Mouse (Mus musculus): ENCODE results near the gene Myod1.
A peak's percentile ranks its signal among the peaks of the same experiment; 100 is the strongest.

Myod1 gene

DNA sequence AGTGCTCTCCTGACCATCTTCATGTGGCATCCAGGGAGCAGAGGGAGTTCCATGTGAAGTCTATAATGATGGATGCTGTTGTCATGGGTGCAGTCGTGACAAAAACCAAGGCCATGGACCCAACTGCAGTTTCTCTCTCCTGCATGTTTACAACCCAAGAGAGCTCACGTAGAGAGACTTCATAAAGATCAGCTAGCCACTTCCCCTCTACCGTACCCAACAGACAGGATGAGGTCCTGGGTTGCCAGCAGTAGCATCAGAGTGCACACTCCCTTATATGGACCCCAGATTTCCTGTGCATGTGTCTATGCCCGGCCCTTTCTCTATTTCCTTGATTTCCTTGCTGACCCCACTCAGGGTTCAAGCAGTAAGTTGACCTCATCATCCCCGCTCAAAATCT, 15.4 kb downstream of the Myod1 start:
- DNase-seq (ENCODE audit: low spot score in 2 of 2), result peak in 1 of 2 experiments; percentile 24

DNA sequence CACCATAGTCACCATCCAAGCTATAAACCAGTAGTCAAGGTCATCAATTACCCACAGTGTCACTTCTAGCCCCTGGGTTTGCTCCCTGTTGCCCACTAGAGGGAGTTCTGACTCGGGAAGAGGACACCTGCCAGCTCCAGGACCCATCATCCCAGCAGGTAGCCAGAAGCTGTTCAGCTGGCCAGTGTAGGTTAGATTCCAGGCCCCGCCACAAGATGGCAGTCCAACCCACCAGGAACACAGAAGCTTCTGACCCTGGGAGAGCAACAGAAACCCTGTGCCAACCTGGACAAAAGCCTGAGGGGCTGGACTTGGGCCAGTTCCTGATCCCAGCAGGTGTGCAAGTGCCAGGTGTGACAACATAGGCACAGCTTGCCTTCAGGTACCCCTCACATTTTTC, 16.8 kb downstream of the Myod1 start:
- peak; percentile 61 to 80 for DNase-seq (ENCODE audit: low spot score in 2 of 2)

DNA sequence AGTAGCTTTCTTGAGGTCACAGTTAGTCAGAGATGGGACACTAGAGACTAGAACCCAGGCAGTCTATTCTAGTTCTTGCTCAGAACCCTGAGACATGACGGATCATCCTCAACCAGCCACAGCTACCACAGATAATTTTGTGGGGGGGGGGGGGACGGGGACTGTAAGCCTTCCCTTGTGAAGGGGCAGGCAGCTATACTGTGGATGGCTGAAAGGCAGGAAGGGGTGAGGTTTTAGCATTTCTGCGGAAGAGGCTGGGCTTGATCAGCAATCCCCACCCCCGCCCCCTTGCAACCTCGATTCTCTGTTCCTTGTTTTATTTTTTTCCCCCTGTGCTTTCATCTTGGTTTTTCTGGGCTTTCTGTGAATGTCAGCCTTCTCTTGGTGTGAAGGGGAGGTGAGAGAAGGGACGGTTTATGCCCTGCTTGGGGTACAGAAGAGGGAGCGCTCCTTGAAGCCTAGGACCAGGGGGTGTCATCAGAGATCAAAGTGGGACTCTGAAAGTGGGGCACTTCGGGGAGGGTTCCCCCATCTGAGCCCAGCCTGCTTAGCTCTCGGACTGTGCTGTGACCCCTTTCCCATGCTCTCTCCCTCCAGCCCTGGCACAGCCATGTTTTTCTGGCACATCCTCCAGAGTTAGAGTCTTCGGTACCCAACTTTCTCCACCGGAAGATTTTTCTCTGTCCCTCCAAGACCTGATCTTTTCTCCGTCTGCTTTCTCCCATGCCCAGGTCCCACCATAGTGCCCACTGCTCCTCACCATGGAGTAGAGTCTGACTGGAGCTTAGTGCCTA, 17.6 kb downstream of the Myod1 start:
- no peak for DNase-seq (ENCODE audit: low spot score in 2 of 2)

DNA sequence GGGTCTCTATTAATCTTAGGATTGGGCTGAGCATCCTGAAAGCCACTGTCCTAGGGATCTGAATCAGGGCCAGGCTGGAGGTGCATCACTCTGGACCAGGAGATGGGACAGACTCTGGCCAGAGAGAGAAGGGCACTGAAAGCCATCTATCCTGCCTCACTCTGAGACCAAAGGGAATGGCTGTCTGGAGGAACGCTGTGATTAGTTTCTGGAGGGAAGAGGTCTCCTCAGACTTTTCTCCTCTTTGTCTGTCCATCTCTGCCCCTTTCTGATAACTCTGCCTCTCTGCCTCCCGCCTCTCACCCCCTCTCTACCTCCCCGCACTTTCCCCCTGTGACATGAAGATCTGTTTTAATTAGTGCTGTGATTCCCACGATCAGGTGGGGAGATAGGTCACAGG, 18.7 kb downstream of the Myod1 start:
- DNase-seq (ENCODE audit: low spot score in 2 of 2), result no peak

DNA sequence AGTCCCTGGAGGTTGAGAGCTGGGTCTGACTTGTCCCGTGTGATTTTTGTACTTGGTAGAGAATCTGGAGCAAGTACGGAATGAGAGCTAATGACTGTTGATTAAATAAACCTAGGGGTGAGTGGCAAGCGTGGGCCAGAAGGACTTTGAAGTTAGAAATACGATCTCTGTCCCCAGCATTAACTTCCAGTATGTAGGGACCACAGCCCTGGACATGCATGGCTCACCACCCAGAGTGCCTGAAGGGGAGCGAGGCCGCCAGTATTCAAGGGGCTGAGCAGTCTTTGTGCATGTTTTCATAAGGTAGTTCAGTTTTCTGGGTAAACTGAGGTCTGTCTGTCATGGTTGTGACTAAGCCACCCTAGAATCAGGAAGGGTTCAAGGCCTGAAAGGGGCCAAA, 19.3 kb downstream of the Myod1 start:
- DNase-seq (ENCODE audit: low spot score in 2 of 2), result no peak

DNA sequence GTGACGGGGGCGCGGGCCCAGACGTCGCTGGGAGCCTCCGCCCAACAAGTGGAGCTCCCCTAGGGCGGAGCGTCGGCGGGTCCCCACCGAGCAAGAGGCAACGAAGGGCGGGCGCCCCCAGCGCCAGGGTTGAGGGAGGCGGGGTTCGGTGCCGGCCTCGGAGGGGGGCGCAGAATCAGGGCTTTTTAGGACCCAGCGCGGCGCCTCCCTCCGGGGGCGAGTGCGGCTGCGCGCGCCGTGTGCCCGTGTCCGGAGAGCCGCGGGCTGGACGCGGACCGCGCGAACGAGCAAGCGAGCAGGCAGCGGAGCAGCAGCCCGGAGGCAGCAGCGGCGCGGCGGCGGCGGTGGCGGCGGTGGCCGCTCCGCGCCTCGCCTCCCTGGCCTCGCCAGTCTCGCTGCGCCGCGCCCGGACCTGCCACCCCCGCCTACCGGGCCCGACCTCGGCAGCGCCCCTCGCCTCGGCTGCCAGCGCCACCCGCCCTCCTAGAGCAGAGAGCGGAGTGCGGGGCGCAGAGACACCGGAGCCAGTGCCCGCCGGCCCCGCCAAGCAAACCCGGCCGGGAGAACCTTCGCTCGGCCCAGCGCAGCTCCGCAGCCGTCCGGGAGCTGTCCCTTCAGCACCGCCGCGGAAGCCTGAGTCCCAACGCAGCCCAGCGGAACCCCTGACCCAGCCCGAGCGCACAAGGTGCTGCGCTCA, 20.1 kb downstream of the Myod1 start, which contains the start of gene Kcnc1:
Gene Kcnc1, plus strand, starts transcription at position 267 of the 697 bp plus-strand sequence.
- peak; percentile 60 to 81 for DNase-seq (ENCODE audit: low spot score in 2 of 2)

DNA sequence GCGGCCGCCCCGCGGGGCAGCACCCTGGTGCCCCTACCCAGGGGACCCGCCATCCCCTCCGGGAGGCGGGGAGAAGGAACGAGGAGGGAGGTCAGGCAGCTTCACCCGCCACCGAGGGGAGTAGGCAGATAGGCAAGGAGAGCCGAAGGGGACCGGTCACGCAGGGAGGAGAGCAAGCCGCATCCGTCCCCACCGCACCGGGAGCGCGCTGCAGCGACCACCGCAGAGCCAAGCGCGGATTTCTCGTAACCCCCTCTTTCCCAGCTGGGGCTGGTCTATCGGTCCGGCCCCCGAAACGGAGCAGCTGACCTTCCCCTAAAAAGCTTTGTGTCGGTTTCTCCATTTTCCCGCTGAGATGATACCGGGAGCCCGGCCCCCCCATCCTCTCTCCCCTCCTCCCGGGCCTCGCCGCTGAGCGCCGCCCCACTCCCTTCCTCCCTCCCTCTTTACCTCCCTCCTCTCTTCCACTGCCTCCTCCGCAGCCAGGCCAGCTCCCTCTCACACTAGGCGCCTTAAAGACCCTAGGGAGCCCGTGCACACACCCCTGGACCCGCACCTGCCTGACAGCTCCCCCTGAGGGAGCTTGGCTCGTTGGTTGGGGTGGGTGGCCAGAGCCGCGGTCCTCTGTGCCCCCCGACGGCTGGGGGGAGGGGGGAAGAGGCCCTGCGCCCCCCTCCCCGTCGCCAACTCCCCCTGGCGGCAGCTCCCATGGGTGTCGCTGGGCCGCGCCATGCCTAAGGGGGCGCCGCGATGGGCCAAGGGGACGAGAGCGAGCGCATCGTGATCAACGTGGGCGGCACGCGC, 20.9 kb downstream of the Myod1 start:
- DNase-seq (ENCODE audit: low spot score in 2 of 2), result peak in 1 of 2 experiments; percentile 29

DNA sequence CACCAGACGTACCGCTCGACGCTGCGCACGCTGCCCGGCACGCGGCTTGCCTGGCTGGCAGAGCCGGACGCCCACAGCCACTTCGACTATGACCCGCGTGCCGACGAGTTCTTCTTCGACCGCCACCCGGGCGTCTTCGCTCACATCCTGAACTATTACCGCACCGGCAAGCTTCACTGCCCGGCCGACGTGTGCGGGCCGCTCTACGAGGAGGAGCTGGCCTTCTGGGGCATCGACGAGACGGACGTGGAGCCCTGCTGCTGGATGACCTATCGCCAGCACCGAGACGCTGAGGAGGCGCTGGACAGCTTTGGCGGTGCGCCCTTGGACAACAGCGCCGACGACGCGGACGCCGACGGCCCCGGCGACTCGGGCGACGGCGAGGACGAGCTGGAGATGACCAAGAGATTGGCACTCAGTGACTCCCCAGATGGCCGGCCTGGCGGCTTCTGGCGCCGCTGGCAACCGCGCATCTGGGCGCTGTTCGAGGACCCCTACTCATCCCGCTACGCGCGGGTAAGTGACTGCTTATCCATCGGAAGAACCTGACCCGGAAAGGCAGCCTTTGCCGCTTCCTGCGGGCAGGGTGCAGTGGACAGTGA, 21.6 kb downstream of the Myod1 start:
- DNase-seq (ENCODE audit: low spot score in 2 of 2), result no peak

DNA sequence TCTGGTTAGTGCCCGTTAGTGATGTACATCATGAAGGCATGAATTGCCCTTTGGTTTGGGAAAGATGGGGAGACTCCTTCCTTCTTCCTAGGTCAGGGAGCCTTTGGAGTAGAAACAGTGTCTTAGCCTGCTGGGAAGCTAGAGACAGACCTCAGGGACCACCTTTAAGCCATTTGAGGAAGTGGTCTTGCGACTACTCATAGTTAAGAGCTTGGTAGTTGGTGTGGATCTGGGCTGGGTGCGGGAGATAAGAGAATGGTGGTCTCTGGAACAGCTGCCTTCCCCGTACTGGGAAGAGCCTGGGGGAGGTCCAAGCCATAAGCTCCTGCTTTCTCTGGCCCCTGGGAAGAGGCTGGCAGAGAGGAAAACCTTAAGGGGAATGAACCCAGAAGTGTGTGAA, 22.3 kb downstream of the Myod1 start:
- no peak for DNase-seq (ENCODE audit: low spot score in 2 of 2)

DNA sequence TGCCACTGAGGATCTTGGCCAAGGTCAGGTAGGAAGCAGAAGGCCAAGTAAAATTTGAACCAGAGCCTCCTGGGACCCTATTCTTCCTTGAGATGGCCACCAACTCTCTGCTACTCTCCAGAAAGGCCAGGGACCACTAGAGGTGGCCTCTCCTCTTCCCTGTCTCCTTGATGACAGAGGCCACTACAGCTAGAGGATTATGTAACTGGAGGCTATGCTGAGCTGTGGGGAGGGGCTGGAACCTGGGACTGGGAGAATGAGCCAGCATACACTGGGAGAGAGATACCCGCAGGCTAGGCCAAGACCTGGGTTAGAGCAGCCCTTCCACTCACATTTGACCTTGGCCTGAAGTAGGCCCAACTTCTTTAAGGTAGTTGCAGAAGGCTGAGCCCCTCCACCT, 23.4 kb downstream of the Myod1 start:
- DNase-seq (ENCODE audit: low spot score in 2 of 2), result no peak

DNA sequence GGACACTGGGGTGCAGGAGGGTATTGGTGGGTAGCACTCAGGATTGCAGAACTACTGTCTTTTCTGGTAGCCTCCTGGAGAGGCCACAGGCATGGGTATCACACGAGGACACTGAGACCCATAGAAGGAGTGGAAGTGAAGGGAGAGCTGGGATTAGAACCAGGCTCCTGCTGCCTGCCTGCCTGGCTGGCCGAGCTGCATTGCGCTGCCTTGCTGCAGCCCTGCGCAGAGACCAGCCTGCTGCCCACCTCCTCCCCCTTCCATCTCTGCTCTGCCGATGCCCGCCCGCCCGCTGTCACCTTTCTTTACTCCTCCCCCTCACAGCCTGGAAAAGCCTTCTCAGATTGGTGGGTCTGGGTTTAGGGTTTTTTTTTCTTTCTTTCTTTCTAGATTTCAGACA, 24.1 kb downstream of the Myod1 start:
- DNase-seq (ENCODE audit: low spot score in 2 of 2), result no peak

DNA sequence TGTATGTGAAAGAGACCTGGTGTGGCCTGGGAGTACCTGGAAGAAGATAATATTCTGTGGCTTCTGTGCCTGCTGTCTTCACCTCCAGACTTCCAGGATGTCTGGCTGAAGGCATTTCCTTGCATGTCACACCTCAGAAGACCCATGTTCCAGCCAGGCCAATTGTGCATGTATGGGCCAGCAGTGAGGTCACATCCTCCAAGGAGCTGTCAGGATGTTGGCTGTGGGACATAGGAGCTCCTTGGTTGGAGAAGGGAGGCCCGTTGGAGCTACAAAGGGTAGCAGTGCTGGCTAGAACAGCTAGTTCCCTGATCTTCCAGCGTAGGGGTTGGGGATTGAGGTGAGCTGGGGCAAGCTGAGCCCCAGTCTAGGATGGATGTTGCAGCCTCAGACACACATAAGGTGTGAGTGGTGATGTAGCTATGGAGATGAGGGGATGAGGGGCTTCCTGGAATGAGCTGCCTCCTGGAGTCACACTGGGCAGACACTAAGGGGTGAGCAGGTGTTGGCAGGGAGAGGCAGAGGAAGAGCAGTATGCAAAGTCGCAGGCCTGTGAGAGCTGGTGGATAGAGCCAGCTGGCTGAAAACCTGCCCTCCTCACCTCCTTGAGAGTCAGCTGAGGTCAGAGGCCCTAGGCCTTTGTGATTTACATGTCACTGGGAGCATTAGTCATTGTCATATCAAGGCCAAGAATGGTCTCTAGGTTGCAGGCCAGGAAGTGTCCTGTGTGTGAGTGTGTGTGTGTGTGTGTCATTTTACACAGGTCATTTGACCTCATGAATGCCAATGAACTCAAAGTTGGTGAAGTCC, 25.3 kb downstream of the Myod1 start:
- DNase-seq (ENCODE audit: low spot score in 2 of 2), result no peak

DNA sequence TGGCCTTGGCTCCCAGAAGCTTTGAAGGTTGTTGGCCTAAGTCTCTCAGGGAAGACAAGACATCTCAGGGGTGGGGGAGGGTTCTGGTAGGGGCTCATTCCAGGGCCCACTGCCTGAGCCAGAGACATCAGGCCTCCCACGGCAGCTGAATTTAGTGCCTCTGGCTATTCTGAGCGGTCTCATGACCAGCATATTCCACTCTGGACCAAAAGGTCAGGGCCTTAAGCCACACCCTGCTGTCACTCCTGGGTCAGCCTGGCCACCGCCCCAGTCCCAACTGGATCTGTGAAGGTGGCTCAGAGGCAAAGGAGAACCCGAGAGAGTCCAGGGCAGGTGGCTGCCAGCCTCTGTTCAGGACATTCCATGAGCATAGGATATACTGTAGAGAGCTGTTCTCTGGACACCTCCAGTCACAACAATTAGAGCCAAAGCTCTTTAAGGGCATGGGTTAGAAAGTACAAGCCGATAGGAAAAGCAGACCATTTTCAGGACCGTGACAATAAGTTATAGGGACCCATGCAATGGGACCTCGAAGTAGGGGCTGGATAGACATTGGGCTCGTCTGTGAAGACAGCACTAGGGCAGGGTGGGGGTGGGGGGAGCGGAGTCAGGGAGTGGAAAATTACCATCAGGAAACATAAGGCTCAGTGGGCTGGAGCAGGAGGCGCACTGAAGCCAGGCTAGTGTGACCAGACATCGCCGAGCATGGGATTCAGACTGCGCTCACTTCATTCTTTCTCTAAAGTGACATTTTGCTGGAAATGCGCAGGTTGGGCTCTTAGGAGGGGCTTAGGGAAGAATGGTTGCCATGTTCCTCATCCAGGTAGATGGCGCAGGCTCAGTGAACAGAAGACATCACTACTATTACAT, 27.6 kb downstream of the Myod1 start:
- no peak for DNase-seq (ENCODE audit: low spot score in 2 of 2)

DNA sequence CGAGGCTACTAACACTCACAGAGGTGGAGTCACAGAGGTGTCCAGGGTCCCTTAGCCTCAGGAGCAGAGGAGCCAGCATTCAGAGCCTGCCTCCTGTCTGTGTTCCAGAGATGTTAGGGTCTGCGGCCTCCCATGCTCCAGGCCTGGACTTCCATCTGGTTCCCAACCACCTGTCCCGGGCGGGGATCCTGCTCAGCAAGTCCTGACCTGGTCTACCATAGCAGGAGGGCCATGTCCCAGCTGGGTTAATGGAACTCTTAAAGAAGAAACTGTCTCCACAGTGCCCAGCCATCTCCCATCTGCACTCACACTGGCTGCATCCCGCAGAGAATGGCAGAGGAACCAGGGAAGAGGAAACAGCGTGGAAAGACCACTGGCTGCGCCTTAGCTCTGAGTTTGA, 28.5 kb downstream of the Myod1 start:
- no peak for DNase-seq (ENCODE audit: low spot score in 2 of 2)

DNA sequence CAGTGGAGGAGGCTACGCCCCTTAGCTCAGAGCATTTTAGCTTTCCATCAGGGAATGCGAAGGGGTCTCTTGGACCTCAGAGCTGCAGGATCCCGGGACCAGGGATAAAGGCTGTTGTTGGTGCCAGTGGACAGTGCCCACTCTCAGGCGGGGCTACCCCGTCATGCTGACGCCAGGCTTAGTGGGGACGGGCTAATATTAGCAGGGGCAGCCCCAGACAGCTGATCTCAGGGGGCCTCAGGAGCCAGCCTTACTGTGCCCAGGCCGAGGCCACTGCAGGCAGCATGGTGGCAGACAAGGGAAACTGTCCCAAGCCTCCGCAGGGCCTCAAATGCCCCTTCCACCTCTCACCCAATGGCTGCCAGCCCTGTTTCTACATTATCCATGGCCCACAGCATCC, 32.3 kb downstream of the Myod1 start:
- DNase-seq (ENCODE audit: low spot score in 2 of 2), result no peak

DNA sequence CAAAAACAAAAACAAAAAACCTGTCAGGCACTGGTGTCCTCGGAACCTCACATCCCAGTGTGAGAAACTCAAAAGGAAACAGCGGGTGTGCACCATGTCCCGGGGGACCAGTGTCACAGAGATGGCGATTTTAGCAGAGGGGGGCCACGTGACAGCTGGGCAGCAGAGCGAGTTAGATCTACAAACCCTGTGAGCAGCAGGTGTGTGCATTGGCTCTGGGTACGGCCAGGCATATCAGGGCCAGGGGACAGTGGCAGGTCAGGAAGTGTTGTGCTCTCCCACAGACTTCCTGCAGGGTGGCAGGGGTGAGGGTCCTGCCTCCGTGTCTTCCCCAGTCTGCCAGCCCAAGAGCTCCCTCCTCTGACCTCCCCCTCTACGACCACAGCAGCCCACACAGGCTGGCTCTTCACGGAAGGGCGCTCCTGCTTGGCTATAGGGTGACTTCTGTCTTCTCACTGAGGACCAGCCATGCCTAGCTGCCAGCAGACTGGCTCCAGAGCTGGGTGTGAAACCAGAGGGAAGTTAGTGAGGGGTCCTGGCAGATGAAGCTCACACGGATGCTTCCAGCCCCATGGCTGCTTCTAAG, 33.0 kb downstream of the Myod1 start:
- peak in 1 of 2 experiments; percentile 69 for DNase-seq (ENCODE audit: low spot score in 2 of 2)

DNA sequence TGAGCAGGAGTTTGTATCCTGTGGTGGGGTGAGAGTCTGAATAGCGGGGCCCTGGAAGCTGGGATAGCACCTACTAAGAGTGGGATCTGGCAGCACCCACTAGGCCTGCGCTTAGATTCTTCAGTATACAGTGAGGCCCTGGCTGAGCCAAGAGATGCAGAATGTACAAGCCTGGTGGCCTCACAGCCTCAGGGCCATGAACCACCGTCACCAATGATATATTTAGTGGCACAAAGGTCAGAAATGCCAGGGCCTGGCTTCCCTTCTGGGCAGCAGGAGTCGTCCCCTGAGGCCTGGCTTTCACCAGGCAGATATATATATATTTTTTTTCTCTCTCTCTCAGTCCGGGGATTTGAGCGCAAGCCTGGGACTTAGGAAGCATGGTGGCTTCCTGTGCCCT, 34.5 kb downstream of the Myod1 start:
- DNase-seq (ENCODE audit: low spot score in 2 of 2), result no peak

DNA sequence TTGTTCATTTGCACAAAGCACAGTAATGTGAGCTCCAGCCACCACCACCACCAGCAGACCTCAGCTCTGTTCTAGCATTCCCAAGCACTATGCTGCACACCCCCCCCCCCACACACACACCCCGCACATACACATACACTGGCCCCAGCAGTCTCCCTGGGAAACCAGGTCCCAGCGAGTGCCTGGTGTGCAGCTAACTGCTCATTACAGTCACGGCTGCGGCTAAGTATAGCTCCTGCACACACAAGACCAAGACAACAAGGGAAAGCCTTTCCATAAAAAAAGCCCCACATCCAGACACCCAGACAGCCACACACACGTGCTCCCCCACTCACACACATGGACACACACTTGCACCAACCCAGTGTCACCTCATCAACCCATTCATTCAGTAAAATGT, 36.5 kb downstream of the Myod1 start:
- no peak for DNase-seq (ENCODE audit: low spot score in 2 of 2)

DNA sequence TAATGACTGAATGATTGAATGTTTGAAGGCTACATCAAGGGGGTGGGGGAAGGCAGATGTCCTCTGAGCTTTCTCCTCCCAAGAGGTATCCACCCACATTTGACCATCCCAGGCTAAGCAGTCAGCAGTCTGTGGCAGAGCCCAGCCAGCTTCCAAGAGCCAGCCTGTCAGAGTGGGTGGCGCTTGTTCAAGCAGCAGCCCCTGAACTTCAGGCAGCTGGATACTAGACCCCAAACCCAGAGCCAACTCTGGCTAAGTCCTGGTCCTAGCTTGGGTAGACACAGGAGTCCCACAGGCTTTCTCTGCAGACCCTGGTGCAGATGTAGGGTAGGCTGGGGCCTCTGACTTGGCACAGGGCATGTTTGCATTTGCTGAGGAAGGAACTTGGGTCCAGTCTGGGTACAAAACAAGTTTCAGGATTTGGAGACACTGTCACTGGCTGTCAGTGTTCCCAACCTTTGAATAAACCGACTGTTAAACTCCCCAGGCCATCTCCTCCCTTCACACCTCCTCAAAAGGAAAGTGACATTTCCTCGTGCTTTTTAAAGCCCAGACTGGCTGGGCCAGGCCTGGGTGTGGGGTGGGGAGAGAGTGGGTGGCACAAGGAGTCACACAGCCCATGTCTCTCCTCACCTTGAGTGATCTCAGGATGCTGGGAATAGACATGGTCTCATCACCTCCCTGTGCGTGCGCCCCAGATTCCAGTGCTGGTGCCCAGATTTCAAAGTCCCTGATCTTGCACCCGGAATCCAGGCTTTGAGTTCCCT, 37.9 kb downstream of the Myod1 start:
- DNase-seq (ENCODE audit: low spot score in 2 of 2), result no peak
